Mouse (Mus musculus) forebrain, embryonic 13.5 days (tissue): ENCODE measurements around the gene Crmp1. TPM values are rescaled to one million over a fixed set of nuclear protein-coding genes. Genes with fewer than 3 reads are reported as not detected.

Experiments
- polyA plus RNA-seq: library from polyadenylated mRNA; unstranded; fragments of >200 nt; fragmentation: Nextera tagmentation; extraction: Ambion mirVana; gene quantifications from 2 replicates; pipeline ENCODE4 v1.2.1, GENCODE M21; 2015

Crmp1 gene
- polyA plus RNA-seq, 1 experiment from 2014 or later = 474 TPM

Other genes starting within 250 kb of the Crmp1 start
- 0.40 and 0.68 TPM in 2 replicates for gene Gm1043, start 156.6 kb upstream of the Crmp1 start, polyA plus RNA-seq
- gene Evc, start 95.0 kb downstream of the Crmp1 start, polyA plus RNA-seq = 10.4 and 13.1 TPM in 2 replicates
- 7.5 and 8.3 TPM in 2 replicates for gene Evc2, start 96.6 kb downstream of the Crmp1 start, polyA plus RNA-seq